Mouse (Mus musculus) forebrain, embryonic 10.5 days (tissue): ENCODE data around the gene Tmem184b. TPM values are rescaled to one million over a fixed set of nuclear protein-coding genes. Genes with fewer than 3 reads are reported as not detected.
A peak's percentile ranks its signal among the peaks of the same experiment; 100 is the strongest.

Experiments used
- DNase-seq: peaks from one replicate; pipeline ENCODE4 v3.0.0-alpha.2; 2017; ENCODE audit warnings: low spot score; ENCODE audit errors: extremely low spot score
- H3K27ac ChIP-seq: fragments of 300-500 bp; sonication (generic); 2 replicates; pipeline ENCODE4 v1.5.1; 2016; ENCODE audit warnings: mild to moderate bottlenecking
- H3K27me3 ChIP-seq: fragments of 300-500 bp; sonication (generic); 2 replicates; pipeline ENCODE4 v1.6.1; 2016; ENCODE audit warnings: mild to moderate bottlenecking; ENCODE audit not compliant: poor library complexity, severe bottlenecking
- H3K36me3 ChIP-seq: fragments of 300-500 bp; sonication (generic); replicated peaks from 2 replicates; pipeline ENCODE4 v1.6.1; 2016; ENCODE audit warnings: mild to moderate bottlenecking, moderate library complexity
- H3K4me1 ChIP-seq: fragments of 300-500 bp; sonication (generic); 2 replicates; pipeline ENCODE4 v1.6.1; 2016
- H3K4me3 ChIP-seq: fragments of 300-500 bp; sonication (generic); 2 replicates; pipeline ENCODE4 v1.5.1; 2016; ENCODE audit warnings: mild to moderate bottlenecking, moderate library complexity
- H3K9me3 ChIP-seq: fragments of 300-500 bp; sonication (generic); 2 replicates; pipeline ENCODE4 v1.6.1; 2016; ENCODE audit warnings: mild to moderate bottlenecking, moderate library complexity
- WGBS: fragments of 180-500 bp; shearing (Covaris S2); methylation state at CpG from one replicate; pipeline ENCODE4 v1.1.7; 2016; 5-methylcytosine and 5-hydroxymethylcytosine counted together
- polyA plus RNA-seq: library from polyadenylated mRNA; unstranded; fragments of >200 nt; fragmentation: Nextera tagmentation; extraction: Ambion mirVana; gene quantifications from 2 replicates; pipeline ENCODE4 v1.2.1, GENCODE M21; 2016

Tmem184b gene
- polyA plus RNA-seq, 1 experiment from 2014 or later: 50.0 TPM

DNA sequence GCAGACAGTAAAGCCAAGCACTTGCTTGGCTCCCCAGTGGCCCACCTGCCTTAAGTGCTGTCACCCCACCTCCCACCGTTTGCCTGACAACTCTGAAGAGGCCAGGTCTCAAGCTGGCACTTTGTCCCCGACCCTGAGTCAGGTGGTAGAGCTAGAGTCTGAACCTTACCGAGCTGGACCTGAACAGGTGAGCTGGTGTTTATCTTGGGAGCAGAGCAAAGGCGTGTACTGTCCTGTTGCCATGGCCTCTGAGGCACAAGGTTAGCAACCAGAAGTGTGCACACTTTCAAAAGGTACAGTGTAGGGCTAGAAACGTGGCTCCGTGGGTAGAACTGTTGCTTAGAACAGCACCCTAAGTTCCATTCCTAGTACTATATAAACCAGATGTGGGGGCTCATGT, 15.2 kb downstream of the Tmem184b start:
- H3K27me3 ChIP-seq: no peaks in the 10 kb centered on the region
- peaks cover 26% of the 10 kb centered on the region for H3K4me1 ChIP-seq
- H3K36me3 ChIP-seq: peaks cover 13% of the 10 kb centered on the region
- no peak for DNase-seq
- H3K4me3 ChIP-seq: no peak overlapping the region
- WGBS: 81% methylated on average over 6 of the region's 6 CpGs
- no peak overlapping the region for H3K27ac ChIP-seq
- no peaks in the 10 kb centered on the region for H3K9me3 ChIP-seq

DNA sequence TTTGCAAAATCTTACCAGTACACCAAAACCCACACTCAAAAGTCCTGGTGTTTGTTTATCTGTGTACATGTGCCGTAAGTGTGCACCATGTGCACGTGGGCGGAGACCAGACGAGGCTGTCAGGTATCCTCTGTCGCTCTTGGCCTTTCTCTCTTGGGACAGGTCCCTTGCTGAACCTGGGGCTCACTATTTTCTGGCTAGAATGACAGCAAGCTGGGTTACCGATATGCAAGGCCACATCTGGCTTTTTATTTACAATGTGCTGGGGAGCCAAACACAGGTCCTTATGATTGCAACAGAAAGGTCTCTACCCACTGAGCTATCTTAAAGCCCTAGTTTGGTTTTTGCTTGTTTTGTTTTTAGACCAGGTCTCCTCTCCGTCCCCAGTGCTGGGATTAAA, 15.8 kb downstream of the Tmem184b start:
- Histone ChIP-seq H3K27me3 (no peaks in the 10 kb centered on the region), H3K9me3 (no peaks in the 10 kb centered on the region), H3K36me3 (peaks cover 13% of the 10 kb centered on the region), H3K4me3 (no peak overlapping the region), H3K27ac (no peak overlapping the region), H3K4me1 (peaks cover 24% of the 10 kb centered on the region)
- no peak for DNase-seq
- 93% methylated on average over 7 of the region's 7 CpGs for WGBS

DNA sequence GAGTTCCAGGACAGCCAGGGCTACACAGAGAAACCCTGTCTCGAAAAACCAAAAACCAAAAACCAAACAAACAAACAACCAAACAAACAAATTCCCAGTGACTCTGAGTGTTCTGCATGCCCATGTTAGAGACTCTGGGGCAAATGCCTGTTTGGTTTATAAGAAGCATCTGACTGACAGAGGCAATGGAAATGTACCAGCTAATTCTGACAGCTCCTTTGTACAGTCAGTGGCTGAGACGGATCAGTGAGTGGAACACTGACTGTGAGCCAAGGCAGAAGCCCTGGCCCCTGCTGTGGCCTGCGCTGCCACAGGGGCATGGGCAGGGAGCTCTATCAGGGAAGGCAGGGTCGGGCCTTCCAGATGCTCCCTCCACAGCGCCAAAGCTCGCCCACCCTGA, 16.3 kb downstream of the Tmem184b start:
- WGBS: 79% methylated on average over 6 of the region's 6 CpGs
- no peak overlapping the region for H3K27ac ChIP-seq
- H3K4me3 ChIP-seq: no peak overlapping the region
- no peaks in the 10 kb centered on the region for H3K9me3 ChIP-seq
- no peaks in the 10 kb centered on the region for H3K27me3 ChIP-seq
- H3K36me3 ChIP-seq: peaks cover 13% of the 10 kb centered on the region
- H3K4me1 ChIP-seq: peaks cover 18% of the 10 kb centered on the region
- no peak for DNase-seq

DNA sequence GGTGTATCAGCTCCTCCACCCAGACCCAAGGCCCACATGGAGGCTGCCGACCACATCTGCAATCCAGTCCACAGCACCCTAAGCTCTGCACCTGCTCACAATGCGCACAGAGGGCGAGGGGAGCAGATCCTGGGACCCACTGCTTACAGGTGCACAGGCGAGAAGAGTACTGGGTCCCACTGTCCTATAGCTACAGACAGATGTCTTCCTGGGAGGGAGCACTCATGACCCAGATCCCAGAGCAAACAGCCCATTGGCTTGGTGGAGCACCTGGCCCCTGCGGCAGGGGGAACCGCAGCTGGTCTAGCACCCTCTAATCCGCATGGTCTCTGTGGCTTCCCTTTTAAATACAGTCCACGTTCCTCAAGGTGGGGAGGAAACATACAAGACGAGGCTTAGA, 21.7 kb downstream of the Tmem184b start:
- no peaks in the 10 kb centered on the region for H3K27me3 ChIP-seq
- no peak overlapping the region for H3K27ac ChIP-seq
- DNase-seq: no peak
- peaks cover 20% of the 10 kb centered on the region for H3K4me1 ChIP-seq
- H3K4me3 ChIP-seq: no peak overlapping the region
- no peaks in the 10 kb centered on the region for H3K9me3 ChIP-seq
- 88% methylated on average over 9 of the region's 9 CpGs for WGBS
- H3K36me3 ChIP-seq: peaks cover 33% of the 10 kb centered on the region

DNA sequence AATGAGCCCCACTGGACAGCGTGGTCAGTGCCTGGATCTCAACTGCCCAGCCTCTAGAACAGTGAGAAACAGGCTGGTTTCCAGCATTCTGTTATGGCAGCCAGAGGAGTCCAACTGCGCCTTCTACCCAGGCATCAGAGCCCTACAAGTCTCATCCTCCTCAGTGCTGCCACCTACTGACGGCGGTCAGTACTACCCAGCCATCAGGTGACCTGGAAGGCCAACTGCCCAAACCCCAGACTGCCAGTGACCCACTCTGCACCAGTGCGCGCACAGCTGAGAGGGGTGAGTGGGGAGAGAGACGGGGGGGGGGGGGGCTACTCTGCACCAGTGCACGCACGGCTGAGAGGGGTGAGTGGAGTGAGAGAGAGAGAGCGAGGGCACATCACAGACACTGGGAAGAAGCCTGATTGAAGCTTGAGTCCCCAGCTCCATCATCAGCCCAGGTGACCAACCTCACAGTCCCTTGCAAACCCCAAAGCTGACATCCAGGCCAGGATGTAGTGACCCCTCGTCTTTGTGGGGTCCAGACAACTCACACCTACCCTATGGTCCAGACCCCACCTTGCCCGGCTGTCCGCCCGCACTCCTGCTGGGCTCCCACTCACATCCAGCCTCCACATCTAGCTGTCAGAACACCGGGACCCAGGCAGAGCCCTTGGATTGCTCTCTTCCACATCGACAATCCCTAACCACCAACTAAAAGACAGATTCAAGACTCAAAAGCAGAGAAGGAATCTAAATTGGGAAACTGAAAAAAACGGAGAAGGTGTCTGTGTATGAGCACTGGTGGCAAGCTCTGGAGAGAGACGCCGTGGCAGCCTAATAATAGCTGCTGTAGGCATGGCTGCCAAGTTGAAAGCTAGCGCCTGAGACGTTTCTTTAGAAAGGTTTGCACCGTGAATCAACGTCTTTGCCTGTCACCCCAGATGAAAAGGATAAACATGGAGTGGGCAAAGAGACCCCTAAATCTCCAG, 22.6 kb downstream of the Tmem184b start:
- Histone ChIP-seq H3K27me3 (no peaks in the 10 kb centered on the region), H3K9me3 (no peaks in the 10 kb centered on the region), H3K4me3 (no peak overlapping the region), H3K36me3 (peaks cover 42% of the 10 kb centered on the region), H3K4me1 (peaks cover 20% of the 10 kb centered on the region), H3K27ac (0 out of 2 replicates have a peak overlapping the region, but pooled peaks have one; percentile 44)
- peak; percentile 81 for DNase-seq
- WGBS: 59% methylated on average over 23 of the region's 23 CpGs

DNA sequence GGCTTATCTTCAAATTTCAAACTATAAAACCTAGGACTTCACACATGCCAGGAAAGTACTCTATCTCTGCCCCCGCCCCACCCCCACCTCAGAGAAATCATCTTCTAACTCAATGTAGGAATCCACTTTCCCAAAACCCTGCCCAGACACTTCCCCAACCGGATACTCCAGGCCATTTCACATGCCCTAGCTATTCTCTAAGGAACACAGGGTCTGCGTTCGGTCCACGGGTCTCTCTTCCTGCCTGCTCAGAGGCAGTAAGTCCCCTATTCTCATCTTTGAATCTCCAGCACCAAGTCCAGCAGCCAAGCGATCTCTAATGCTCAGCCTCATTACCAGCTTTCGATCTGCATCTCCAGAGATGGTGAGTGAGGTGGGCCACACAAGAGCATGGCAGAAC, 23.7 kb downstream of the Tmem184b start:
- Histone ChIP-seq H3K27ac (no peak overlapping the region), H3K9me3 (no peaks in the 10 kb centered on the region), H3K36me3 (peaks cover 53% of the 10 kb centered on the region), H3K4me3 (no peak overlapping the region), H3K4me1 (peaks cover 25% of the 10 kb centered on the region), H3K27me3 (no peaks in the 10 kb centered on the region)
- no peak for DNase-seq
- WGBS: 90% methylated on average over 7 of the region's 7 CpGs

DNA sequence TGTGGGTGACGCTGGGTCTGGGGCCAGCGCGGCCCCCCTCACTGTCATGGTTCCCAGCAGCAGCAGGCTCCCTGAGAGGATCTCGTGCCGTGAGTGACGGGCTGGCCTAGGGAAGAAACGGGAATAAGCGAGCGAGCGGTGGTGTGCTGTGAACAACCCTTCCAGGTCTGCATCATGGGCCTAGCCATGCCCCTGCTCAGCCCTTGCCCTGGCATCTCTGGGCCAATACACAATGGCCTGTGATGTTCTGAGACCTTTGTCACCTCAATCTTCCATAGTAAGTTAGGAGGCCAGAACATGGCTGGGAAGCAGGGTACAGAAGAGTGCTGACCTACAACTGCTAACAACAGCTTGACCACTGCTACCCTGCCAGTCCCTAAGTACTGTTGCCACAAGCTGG, 24.8 kb downstream of the Tmem184b start:
- Histone ChIP-seq H3K27ac (no peak overlapping the region), H3K9me3 (no peaks in the 10 kb centered on the region), H3K36me3 (peaks cover 53% of the 10 kb centered on the region), H3K27me3 (no peaks in the 10 kb centered on the region), H3K4me3 (no peak overlapping the region), H3K4me1 (peaks cover 25% of the 10 kb centered on the region)
- no peak for DNase-seq
- WGBS: 90% methylated on average over 10 of the region's 10 CpGs

DNA sequence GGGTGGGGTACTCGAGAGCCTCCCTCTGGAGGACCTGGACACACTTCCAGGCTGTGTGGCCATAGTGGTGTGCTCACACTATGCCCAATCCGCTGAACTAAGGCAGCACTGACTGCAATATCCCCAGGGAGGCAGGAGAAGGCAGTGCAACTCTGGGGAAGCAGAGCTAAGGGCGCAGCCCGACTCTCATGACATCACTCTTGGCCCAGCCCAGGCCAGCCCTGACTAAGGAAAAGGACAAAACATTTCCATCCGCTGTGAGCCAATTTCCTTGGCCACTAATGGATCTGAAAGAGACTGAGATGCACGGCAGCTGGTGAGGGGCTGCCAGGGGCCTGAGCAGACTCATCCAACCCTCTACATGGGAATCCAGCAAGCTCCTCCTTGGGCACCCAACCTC, 25.7 kb downstream of the Tmem184b start:
- no peak overlapping the region for H3K27ac ChIP-seq
- H3K9me3 ChIP-seq: no peaks in the 10 kb centered on the region
- no peak for DNase-seq
- WGBS: 89% methylated on average over 6 of the region's 6 CpGs
- peaks cover 60% of the 10 kb centered on the region for H3K36me3 ChIP-seq
- H3K4me1 ChIP-seq: peaks cover 19% of the 10 kb centered on the region
- no peak overlapping the region for H3K4me3 ChIP-seq
- no peaks in the 10 kb centered on the region for H3K27me3 ChIP-seq

DNA sequence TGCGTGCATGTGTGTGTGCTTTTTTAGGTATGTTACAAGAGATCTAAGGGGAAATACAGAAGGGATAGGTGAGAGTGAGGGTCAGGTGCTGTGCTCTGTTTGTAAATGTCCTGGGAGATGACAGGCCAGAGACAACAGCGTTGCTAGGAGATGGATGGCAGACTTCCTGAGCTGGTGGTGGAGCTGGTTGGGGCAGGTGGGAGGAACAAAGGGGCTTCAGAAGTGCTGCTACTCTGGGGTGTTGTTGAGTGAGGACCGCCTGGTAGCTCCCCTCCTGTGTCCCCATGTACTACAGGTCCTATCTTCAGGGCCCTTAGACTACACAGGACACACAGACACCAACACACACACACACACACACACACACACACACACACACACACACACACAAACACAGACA, 28.6 kb downstream of the Tmem184b start:
- Histone ChIP-seq H3K36me3 (peaks cover 82% of the 10 kb centered on the region), H3K27ac (peak overlapping the region; percentile 37; the same call in 1 of the 2 replicates), H3K27me3 (no peaks in the 10 kb centered on the region), H3K4me3 (no peak overlapping the region), H3K9me3 (no peaks in the 10 kb centered on the region), H3K4me1 (peaks cover 14% of the 10 kb centered on the region)
- 56% methylated on average over 3 of the region's 3 CpGs for WGBS
- no peak for DNase-seq

DNA sequence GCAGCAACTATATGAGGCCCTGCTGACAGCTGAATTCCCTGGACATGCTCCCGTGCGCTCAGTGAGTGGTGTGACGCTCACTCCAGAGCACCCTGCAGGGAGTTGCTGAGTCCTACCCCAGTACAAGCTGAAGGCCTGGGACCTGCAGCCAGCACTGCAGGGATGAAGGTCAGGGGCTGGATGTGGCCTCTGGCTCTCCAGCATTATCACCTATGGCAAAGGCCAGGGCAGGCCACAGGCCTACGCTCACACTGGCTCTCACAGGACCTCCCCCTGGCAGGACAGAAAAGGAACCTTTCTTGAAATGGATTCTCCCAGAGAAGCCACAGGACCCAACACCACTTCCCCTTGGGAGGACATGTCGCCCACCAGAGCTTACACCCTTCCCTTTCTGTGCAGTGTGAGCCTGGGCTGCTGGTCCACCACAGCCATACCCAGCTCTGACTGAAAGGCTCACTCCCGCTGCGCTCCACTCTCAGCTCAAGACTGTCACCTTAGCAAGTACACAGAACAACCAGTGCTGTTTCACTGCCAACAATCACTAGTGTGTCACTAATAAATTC, 33.0 kb downstream of the Tmem184b start:
- Histone ChIP-seq H3K9me3 (no peaks in the 10 kb centered on the region), H3K27ac (no peak overlapping the region), H3K4me1 (peaks cover 30% of the 10 kb centered on the region), H3K27me3 (no peaks in the 10 kb centered on the region), H3K4me3 (no peak overlapping the region), H3K36me3 (peaks cover 91% of the 10 kb centered on the region)
- no peak for DNase-seq
- WGBS: 86% methylated on average over 7 of the region's 7 CpGs

DNA sequence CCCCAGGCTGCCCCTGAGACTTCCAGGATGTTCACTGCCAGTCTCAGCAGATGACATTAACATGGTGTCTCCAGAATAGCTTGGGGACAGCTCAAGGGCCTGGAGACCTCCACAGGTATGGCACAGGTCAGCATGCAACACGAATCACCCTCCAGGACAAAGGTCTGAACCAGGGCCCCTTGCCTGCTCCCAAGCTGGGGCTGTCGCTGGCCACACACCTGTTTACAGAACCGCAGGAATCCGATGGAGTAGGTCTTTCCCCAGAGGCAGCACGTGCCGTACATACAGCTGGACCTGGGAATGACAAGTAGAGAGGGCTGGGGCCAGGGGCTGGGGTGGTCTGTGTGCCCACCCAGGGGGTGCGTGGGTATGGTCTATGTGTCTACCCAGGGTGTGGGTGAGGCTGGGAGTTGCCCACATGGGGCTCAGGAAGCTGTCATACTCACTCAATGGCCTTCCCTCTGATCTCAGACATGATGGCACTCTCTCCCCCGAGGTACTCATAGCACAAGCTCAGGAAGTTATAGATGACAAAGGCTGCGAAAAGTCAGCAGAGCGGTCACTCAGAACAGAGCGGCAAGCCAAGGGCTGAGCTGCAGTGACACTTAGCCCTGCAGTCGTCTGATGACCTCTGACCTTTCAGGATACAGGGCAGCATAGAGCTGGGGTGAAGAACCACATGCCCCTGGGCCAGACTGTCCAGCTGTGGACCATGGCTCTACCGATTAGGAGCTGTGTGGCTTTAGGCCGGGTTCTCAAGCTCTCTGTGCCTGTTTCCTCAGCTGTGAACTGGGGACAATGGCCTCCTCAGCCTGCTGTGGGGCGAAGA, 33.7 kb downstream of the Tmem184b start:
- no peaks in the 10 kb centered on the region for H3K9me3 ChIP-seq
- no peak for DNase-seq
- H3K36me3 ChIP-seq: peaks cover 91% of the 10 kb centered on the region
- no peak overlapping the region for H3K4me3 ChIP-seq
- no peak overlapping the region for H3K27ac ChIP-seq
- WGBS: 76% methylated on average over 15 of the region's 15 CpGs
- peaks cover 25% of the 10 kb centered on the region for H3K4me1 ChIP-seq
- H3K27me3 ChIP-seq: no peaks in the 10 kb centered on the region

DNA sequence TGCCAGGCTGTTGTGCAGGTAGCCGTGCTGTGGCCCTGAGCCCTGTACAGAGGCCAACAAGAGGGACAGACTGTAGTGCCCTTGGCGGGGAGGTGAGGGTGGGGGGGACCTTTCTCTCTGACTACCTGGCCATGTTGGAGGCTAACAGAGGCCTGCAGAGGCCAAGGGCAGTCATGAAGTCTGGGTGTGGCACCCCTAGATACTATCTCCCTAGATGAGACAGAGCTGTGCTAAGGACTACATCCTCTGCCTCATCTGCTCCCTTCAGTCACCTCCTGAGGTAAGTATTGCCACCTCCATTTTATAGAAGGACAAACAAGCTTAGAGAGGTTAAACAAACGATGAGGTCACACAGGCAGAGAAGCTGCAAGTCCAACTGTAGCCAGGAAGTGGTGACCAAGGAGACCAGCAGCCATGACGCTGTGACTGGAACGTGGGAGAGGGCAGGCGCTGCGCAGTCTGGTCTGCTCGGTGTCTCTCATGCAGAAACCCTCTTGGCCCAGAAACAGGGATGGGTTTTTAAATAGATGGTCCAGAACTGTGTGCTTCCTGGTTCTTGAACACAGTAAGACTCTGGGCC, 34.4 kb downstream of the Tmem184b start:
- WGBS: 89% methylated on average over 8 of the region's 8 CpGs
- Histone ChIP-seq H3K4me3 (no peak overlapping the region), H3K4me1 (peaks cover 25% of the 10 kb centered on the region), H3K36me3 (peaks cover 91% of the 10 kb centered on the region), H3K27me3 (no peaks in the 10 kb centered on the region), H3K9me3 (no peaks in the 10 kb centered on the region), H3K27ac (0 out of 2 replicates have a peak overlapping the region, but pooled peaks have one; percentile 6)
- no peak for DNase-seq
